Mouse (Mus musculus) neural tube, embryonic 13.5 days (tissue): ENCODE results near the gene Ifitm1. TPM values are rescaled to one million over a fixed set of nuclear protein-coding genes. Genes with fewer than 3 reads are reported as not detected.
A peak's percentile ranks its signal among the peaks of the same experiment; 100 is the strongest.

Source experiments
- ATAC-seq: fragments of 200-750 bp; cut with Nextera tagmentation; 2 replicates; pipeline ENCODE4 v1.8.0; 2017; ENCODE audit warnings: low read depth, mild to moderate bottlenecking, moderate TSS enrichment, moderate library complexity
- H3K27ac ChIP-seq: fragments of 300-500 bp; sonication (generic); replicated peaks from 2 replicates; pipeline ENCODE4 v1.5.1; 2015; ENCODE audit warnings: moderate library complexity, mild to moderate bottlenecking, inconsistent platforms
- H3K27me3 ChIP-seq: fragments of 300-500 bp; sonication (generic); 2 replicates; pipeline ENCODE4 v1.6.1; 2015; ENCODE audit warnings: mild to moderate bottlenecking, inconsistent platforms
- H3K36me3 ChIP-seq: fragments of 300-500 bp; sonication (generic); 2 replicates; pipeline ENCODE4 v1.6.1; 2015; ENCODE audit warnings: mild to moderate bottlenecking, inconsistent platforms
- H3K4me1 ChIP-seq: fragments of 300-500 bp; sonication (generic); replicated peaks from 2 replicates; pipeline ENCODE4 v1.6.1; 2015; ENCODE audit warnings: inconsistent platforms
- H3K4me2 ChIP-seq: fragments of 300-500 bp; sonication (generic); 2 replicates; pipeline ENCODE4 v1.6.1; 2015; ENCODE audit warnings: inconsistent platforms, mild to moderate bottlenecking, moderate library complexity
- H3K4me3 ChIP-seq: fragments of 300-500 bp; sonication (generic); 2 replicates; pipeline ENCODE4 v1.5.1; 2015; ENCODE audit warnings: mild to moderate bottlenecking, inconsistent platforms
- H3K9ac ChIP-seq: fragments of 300-500 bp; sonication (generic); 2 replicates; pipeline ENCODE4 v1.6.1; 2015; ENCODE audit warnings: moderate library complexity, mild to moderate bottlenecking, inconsistent platforms
- H3K9me3 ChIP-seq: fragments of 300-500 bp; sonication (generic); 2 replicates; pipeline ENCODE4 v1.6.1; 2016; ENCODE audit warnings: inconsistent platforms
- WGBS: fragments of 180-500 bp; shearing (Covaris S2); methylation state at CpG from one replicate; pipeline ENCODE4 v1.1.7; 2015; 5-methylcytosine and 5-hydroxymethylcytosine counted together
- polyA plus RNA-seq: library from polyadenylated mRNA; unstranded; fragments of >200 nt; fragmentation: Nextera tagmentation; extraction: Ambion mirVana; gene quantifications from 2 replicates; pipeline ENCODE4 v1.2.1, GENCODE M21; 2015

Ifitm1 gene
- 20.3 and 26.7 TPM in 2 replicates for polyA plus RNA-seq

DNA sequence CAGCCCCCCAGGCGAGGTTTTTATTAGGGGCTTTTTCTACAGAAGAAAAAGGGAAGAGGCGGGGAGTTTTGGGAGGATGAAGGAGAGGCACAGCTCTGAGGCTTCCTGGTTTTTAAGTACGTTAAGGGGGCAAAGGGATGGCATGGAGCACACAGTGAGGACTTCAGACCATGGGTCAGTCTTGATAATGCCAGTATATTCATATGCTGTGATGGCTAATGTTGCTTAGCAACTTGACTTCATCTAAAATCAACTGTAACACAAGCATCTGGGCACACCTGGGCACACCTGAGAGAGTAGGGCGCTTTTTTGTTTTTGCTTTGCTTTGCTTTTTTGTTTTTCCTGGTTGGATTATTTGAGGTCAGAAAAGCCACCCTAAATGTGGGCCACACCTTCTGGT, at the start of gene Ifitm1:
Ifitm1 (plus strand) TSS at position 301 of the 400 bp plus-strand sequence.
- no peak for ATAC-seq
- no peak within 1 kb of the TSS for H3K27ac ChIP-seq
- no peak within 1 kb of the TSS for H3K9ac ChIP-seq
- H3K27me3 ChIP-seq = peaks cover 8% of the 10 kb centered on the region; the same call in 1 of the 2 replicates
- peaks cover 5% of the 10 kb centered on the region; the same call in 1 of the 2 replicates for H3K4me1 ChIP-seq
- 78% methylated on average over 4 of the region's 4 CpGs for WGBS
- no peaks in the 10 kb centered on the region for H3K36me3 ChIP-seq
- no peaks in the 10 kb centered on the region for H3K9me3 ChIP-seq
- H3K4me2 ChIP-seq = no peak within 1 kb of the TSS
- no peak within 1 kb of the TSS for H3K4me3 ChIP-seq

DNA sequence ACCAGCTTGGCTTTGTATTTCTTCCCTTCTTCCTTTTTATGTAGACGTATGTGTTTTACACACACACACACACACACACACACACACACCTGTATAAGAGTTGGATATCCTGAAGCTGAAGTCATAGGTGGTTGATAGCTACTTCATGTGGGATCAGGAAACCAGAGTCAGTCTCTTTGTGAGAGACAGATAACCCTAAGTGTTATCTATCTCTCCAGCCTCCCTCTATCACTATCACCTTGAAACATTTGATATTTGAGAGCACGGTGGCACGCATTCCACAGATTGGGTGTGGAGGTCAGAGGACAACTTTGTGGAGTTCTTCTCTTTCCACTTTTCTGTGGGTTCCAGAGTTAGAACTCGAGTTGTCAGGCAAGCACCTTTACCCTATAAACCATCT, 47.1 kb upstream of the Ifitm1 start:
- Histone ChIP-seq H3K36me3 (no peaks in the 10 kb centered on the region), H3K27ac (no peak overlapping the region), H3K27me3 (peaks cover 68% of the 10 kb centered on the region), H3K9me3 (no peaks in the 10 kb centered on the region), H3K9ac (no peak overlapping the region), H3K4me3 (no peak overlapping the region), H3K4me2 (no peak overlapping the region), H3K4me1 (peaks cover 20% of the 10 kb centered on the region)
- WGBS = 78% methylated on average over 4 of the region's 4 CpGs
- no peak for ATAC-seq

DNA sequence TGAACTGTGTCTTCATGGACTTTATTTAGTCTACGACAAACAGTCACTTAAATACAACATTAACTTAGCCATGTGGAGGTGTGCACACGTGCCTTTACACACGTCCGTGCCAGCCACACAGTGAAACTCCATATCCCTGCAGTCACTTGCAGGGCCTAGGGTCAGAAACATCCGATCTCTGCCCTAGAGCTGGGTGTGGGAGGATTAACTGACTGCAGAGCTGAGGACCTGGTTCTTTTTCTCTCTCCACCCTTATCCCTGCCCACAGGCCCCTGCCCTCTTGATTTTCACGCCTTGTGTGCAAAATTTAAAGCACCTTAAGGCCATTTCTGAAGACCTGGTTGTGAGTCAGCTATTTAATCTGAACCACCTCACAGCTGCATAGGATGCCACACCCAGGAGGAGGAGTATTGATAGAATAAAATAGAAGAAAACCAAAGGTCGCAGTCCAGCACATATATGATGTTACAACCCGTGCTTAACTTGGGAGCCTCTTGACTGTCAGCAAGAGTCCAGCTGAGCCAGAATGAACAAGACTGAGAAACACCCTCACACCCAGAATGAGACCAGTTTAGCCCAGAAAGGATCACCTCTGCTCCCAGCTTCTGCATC, 46.5 kb upstream of the Ifitm1 start, which contains the start of gene Nlrp6:
Nlrp6 (plus strand) TSS at position 485 of the 612 bp plus-strand sequence.
- Histone ChIP-seq H3K4me1 (peaks cover 20% of the 10 kb centered on the region), H3K27ac (no peak within 1 kb of the TSS), H3K36me3 (no peaks in the 10 kb centered on the region), H3K4me2 (peak within 1 kb of the TSS; percentile 85; the same call in 1 of the 2 replicates), H3K9me3 (no peaks in the 10 kb centered on the region), H3K9ac (no peak within 1 kb of the TSS), H3K27me3 (peaks cover 74% of the 10 kb centered on the region), H3K4me3 (no peak within 1 kb of the TSS)
- ATAC-seq = no peak
- WGBS = 85% methylated on average over 8 of the region's 8 CpGs

DNA sequence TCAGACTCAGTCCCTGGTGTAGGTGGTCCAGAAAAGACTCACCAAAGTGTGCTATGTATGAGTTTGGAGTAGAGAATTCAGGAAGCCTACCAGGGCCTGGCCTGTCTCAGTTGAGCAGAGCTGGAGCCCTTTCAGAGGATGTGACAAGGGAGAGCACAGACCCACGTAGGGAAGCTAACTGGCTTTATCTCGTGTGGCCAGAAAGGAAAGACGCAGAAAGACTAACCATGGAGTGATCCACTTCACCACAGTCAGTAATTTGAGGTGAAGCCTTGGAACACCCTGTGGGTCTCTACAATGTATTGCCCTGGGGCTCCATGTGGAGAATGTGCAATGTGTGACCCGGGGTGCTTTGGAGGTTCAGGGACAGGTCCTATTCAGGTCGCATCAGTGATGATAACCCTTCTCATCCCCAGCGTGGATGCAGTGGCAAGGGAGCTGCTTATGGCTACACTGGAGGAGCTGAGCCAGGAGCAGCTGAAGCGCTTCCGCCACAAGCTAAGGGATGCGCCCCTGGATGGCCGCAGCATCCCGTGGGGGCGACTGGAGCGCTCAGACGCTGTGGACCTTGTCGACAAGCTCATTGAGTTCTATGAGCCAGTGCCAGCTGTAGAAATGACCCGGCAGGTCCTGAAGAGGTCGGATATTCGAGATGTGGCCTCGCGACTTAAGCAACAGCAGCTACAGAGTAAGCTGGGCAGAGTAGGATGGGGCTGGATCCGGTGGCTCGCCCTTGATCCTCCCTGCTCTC, 45.6 kb upstream of the Ifitm1 start:
- H3K9me3 ChIP-seq = no peaks in the 10 kb centered on the region
- no peak for ATAC-seq
- 30% methylated on average over 22 of the region's 22 CpGs for WGBS
- H3K27ac ChIP-seq = no peak overlapping the region
- peaks cover 20% of the 10 kb centered on the region for H3K4me1 ChIP-seq
- H3K4me2 ChIP-seq = peak overlapping the region; percentile 85; the same call in 1 of the 2 replicates
- H3K9ac ChIP-seq = no peak overlapping the region
- peaks cover 80% of the 10 kb centered on the region for H3K27me3 ChIP-seq
- peak overlapping the region; percentile 43; the same call in 1 of the 2 replicates for H3K4me3 ChIP-seq
- no peaks in the 10 kb centered on the region for H3K36me3 ChIP-seq

DNA sequence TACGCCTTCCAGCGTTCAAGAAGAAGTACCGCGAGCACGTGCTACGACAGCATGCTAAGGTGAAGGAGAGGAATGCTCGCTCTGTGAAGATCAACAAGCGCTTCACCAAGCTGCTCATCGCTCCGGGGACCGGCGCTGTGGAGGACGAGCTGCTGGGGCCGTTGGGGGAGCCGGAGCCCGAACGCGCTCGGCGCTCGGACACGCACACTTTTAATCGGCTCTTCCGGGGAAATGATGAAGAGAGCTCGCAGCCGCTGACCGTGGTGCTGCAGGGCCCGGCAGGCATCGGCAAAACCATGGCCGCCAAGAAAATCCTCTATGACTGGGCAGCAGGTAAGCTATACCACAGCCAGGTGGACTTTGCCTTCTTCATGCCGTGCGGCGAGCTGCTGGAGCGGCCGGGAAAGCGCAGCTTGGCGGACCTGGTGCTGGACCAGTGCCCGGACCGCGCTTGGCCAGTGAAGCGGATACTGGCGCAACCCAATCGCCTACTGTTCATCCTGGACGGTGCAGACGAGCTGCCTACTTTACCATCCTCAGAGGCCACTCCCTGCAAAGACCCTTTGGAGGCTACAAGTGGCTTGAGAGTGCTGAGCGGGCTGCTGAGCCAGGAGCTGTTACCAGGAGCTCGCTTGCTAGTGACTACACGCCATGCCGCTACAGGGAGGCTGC, 44.5 kb upstream of the Ifitm1 start:
- Histone ChIP-seq H3K9ac (peak overlapping the region; percentile 58), H3K4me3 (peak overlapping the region; percentile 43), H3K27ac (no peak overlapping the region), H3K27me3 (peaks cover 80% of the 10 kb centered on the region), H3K4me1 (peaks cover 20% of the 10 kb centered on the region), H3K9me3 (no peaks in the 10 kb centered on the region), H3K4me2 (peak overlapping the region; percentile 85), H3K36me3 (no peaks in the 10 kb centered on the region)
- under 1% methylated on average over 49 of the region's 49 CpGs for WGBS
- ATAC-seq = peak; percentile 71; the same call in 1 of the 2 replicates

DNA sequence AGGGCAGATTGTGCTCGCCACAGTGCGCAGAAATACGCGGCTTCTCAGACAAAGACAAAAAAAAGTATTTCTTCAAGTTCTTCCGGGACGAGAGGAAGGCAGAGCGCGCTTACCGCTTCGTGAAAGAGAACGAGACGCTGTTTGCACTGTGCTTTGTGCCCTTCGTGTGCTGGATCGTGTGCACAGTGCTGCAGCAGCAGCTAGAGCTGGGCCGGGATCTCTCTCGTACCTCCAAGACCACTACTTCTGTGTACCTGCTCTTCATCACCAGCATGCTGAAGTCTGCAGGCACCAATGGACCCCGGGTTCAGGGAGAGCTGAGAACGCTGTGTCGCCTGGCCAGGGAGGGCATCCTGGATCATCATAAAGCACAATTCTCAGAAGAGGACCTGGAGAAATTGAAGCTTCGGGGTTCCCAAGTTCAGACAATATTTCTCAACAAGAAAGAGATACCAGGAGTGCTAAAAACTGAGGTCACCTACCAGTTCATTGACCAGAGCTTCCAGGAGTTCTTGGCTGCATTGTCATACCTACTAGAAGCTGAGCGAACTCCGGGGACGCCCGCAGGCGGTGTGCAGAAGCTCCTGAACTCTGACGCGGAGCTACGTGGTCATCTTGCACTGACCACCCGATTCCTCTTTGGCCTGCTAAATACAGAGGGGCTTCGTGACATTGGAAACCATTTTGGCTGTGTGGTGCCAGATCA, 43.8 kb upstream of the Ifitm1 start:
- peak; percentile 40; the same call in 1 of the 2 replicates for ATAC-seq
- Histone ChIP-seq H3K4me3 (peak overlapping the region; percentile 43), H3K9me3 (no peaks in the 10 kb centered on the region), H3K4me1 (peaks cover 20% of the 10 kb centered on the region), H3K36me3 (no peaks in the 10 kb centered on the region), H3K27ac (no peak overlapping the region), H3K9ac (peak overlapping the region; percentile 58), H3K27me3 (peaks cover 76% of the 10 kb centered on the region), H3K4me2 (peak overlapping the region; percentile 85)
- 22% methylated on average over 30 of the region's 30 CpGs for WGBS

DNA sequence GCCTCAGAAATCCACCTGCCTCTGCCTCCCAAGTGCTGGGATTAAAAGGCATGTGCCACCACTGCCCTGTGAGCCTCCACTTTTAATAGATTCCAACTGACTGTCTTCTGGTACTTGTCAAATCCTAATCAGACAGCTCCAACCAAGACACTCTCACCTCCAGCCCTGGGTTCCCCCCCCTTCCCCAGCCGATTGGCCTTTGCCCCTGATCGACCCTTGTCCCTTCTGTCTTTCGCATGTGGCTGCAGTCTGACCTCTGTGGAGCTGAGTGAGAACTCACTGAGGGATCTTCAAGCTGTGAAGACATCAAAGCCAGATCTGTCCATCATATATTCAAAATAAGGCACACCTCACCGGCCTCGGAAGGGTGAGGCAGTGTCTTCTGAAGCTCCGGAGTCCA, 39.8 kb upstream of the Ifitm1 start:
- 90% methylated on average over 6 of the region's 6 CpGs for WGBS

DNA sequence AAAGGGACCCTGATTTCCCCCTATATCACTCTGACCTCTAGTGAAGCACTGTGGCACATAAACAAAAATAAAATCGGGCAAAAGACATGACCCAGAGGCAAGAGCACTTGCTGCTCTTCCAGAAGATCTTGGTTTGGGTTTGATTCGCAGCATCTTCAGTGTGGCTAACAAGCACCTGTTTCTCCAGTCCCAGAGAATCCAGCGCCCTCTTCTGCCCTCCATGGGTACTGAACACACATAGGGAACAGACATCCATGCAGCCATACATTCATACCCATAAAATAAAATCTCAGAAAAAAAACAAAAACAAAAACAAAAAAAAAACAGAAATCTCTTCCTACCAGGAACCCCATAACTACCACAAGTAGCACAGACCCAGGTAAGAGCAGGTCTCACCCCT, 28.6 kb upstream of the Ifitm1 start:
- Histone ChIP-seq H3K4me1 (peaks cover 30% of the 10 kb centered on the region), H3K27me3 (0 out of 2 replicates have a peak, but pooled peaks cover 11% of the 10 kb centered on the region), H3K4me2 (no peak overlapping the region), H3K9ac (no peak overlapping the region), H3K4me3 (no peak overlapping the region), H3K9me3 (no peaks in the 10 kb centered on the region), H3K36me3 (no peaks in the 10 kb centered on the region), H3K27ac (no peak overlapping the region)
- WGBS = 32% methylated on average over 3 of the region's 3 CpGs
- no peak for ATAC-seq

More for the DNA sequence above, 39.8 kb upstream of the Ifitm1 start:
- Histone ChIP-seq H3K27me3 (peaks cover 40% of the 10 kb centered on the region), H3K4me3 (no peak overlapping the region), H3K4me1 (peaks cover 14% of the 10 kb centered on the region), H3K36me3 (no peaks in the 10 kb centered on the region), H3K9me3 (no peaks in the 10 kb centered on the region), H3K27ac (no peak overlapping the region), H3K9ac (no peak overlapping the region), H3K4me2 (no peak overlapping the region)
- ATAC-seq = no peak

DNA sequence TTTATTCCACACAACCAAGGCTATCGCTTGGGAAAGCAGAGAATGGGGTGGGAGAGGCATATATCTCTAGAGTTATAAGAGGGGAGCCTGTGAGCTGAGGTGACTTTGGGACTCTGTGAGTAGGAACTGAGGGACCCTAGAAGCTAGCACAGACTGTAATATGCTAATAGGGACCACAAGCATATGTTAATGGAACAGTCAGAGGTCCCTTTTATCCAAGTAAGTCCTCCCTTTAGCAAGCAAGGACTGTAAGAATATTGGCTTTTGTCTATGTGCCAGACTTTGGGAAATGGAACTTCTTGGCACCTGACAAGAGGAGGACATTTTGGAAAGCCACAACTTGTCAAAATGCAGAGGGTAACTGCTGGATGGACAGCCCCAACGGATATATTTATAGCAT, 28.1 kb upstream of the Ifitm1 start:
- Histone ChIP-seq H3K9me3 (no peaks in the 10 kb centered on the region), H3K9ac (no peak overlapping the region), H3K4me2 (no peak overlapping the region), H3K4me1 (peaks cover 30% of the 10 kb centered on the region), H3K4me3 (no peak overlapping the region), H3K27ac (no peak overlapping the region), H3K27me3 (0 out of 2 replicates have a peak, but pooled peaks cover 11% of the 10 kb centered on the region), H3K36me3 (no peaks in the 10 kb centered on the region)
- ATAC-seq = no peak
- WGBS = 28% methylated on average over 2 of the region's 2 CpGs

DNA sequence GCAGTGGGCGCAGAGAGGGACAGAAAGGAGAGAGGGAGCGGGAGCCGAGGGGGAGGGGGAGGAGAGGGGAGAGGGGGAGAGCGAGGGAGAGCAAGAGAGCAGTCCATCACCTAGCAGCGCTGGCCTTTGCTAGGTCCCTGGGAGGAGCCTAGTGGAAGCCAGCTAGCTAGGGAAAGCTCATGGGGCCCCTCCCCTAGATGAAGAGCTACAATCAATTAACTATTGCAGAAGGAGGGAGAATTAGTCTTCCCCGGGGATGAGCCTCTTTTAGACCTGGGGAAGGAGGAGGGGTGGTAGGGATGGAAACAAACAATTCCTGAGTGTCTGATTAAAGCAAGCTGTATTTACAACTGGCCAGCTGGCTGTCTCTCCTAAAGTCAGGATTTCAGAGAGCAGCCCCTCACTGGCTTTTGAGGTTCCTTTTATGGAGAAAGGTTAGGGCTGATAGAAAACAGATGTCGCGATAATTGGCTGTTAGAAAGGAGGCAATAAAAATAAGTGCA, 27.3 kb upstream of the Ifitm1 start:
- peak overlapping the region; percentile 17; the same call in 1 of the 2 replicates for H3K9ac ChIP-seq
- 1% methylated on average over 8 of the region's 8 CpGs for WGBS
- H3K9me3 ChIP-seq = no peaks in the 10 kb centered on the region
- 0 out of 2 replicates have a peak, but pooled peaks cover 11% of the 10 kb centered on the region for H3K27me3 ChIP-seq
- H3K4me2 ChIP-seq = peak overlapping the region; percentile 24
- H3K4me1 ChIP-seq = peaks cover 30% of the 10 kb centered on the region
- peak overlapping the region; percentile 42 for H3K27ac ChIP-seq
- H3K4me3 ChIP-seq = no peak overlapping the region
- no peaks in the 10 kb centered on the region for H3K36me3 ChIP-seq
- peak; percentile 60 for ATAC-seq
